Mouse (Mus musculus) kidney, postnatal 36 days (tissue): ENCODE measurements around the gene Gng13.
A peak's percentile ranks its signal among the peaks of the same experiment; 100 is the strongest.
"Not testable (repeated sequence)": the region's sequence is repeated elsewhere in the genome, so short reads cannot be mapped to it uniquely, and the experiment has no call there.

Experiments
- DNase-seq, 2 experiments: peaks; one replicate each; pipeline ENCODE4 v3.0.0; 2021 to 2022; ENCODE audit warnings: mixed read lengths in 2 of 2

Gng13 gene

GRCm38 (mm10) chr17:25735246-25735645 lies 18.3 kb downstream of the Gng13 start:
- DNase-seq: no peak

GRCm38 (mm10) chr17:25735745-25736144 lies 18.8 kb downstream of the Gng13 start, which contains the start of gene Mslnl:
Gene Mslnl (plus strand): TSS chr17:25736042.
- DNase-seq: no peak

DNA sequence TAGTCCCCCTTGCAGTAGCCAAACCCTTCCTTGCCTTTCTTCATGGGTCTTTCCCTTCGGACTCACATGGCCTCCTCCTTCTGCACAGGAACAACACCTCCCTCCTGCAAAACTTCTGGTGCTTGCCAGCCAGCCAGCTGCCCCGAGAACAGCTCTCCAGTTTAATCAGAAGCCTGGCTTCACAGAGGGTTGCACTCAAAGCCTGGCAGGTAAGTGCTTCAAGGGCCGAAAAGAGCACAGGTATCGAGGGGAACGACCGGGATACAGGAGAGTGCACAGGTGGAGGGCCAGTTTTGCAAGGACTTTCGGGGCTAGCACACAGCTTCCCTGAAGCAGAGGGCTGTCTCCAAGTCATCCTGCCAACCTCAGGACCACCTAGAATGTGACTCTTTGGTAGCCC lies 21.9 kb downstream of the Gng13 start:
- no peak for DNase-seq

DNA sequence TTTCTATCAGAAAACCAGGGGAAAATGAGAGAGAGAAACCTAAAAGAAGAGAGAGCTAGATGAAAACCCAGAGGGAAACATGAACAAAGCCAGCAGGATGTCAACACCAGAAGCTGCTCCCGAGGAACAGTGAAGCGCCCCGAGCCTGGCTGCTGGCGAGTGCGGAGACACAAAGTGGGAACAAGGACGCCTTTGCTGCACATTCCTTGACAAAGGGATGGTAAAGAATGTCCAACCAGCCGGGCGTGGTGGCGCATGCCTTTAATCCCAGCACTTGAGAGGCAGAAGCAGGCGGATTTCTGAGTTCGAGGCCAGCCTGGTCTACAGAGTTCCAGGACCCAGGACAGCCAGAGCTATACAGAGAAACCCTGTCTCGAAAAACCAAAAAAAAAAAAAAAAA lies 24.5 kb downstream of the Gng13 start:
- not testable (repeated sequence) for DNase-seq

DNA sequence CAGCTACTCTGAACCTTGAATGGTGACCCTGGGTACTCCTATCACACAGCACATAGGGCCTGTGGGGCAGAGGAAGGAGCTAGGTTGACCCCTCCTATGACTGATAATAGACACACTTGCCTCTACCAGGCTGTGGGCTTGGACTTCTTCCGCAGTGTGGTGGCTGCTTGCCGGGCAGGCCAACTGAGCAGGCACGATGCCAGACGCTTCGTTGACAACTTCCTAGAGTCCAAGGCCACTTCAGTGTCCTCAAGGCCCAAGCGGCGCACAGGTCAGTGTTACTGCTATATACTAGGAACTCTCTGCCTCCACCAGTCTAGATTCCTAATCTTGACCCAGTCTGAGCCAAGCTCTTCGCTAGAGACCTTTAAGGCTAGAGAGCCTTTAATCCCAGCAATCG lies 26.9 kb downstream of the Gng13 start:
- no peak for DNase-seq

DNA sequence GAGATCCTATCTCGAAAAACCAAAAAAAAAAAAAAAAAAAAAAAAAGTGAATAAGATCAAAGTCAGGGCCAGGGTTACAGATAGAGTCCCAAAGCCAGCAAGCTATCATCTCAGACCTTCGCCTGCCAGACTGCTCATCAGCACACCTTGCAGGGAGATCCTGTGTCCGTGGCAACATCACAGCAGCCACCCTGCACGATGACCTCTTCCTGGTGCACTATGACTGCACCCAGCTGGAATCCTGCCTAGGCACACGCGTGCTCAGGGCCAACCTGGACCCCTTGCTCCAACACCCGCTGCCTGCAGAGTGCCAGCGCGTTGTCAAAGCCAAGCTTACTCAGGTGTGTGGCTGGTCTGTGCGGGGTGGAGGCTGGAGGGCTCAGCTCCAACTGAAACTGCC lies 27.3 kb downstream of the Gng13 start:
- DNase-seq: no peak

- no peak for DNase-seq
Measured at GRCm38 (mm10) chr17:25748238-25748637, 31.3 kb downstream of the Gng13 start.

DNA sequence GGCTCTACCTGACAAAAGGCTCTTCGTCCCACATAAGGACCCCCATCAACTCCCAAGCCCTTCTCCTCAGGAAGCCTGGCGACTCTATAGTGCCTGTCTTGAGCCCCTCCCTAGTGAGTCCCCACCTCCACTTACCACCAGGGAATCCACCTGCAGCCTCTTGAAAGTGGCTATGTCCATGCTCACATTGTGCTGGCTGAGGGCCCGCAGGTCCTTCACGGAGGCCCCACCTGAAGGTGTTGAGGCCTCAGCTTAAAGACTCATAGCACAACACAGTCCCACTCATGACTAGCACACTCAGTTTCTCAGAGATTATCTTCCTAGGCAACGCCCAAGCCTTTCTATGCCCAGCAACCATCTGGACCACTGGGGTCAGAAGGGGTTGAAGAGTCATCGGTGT lies 32.3 kb downstream of the Gng13 start:
- no peak for DNase-seq

DNA sequence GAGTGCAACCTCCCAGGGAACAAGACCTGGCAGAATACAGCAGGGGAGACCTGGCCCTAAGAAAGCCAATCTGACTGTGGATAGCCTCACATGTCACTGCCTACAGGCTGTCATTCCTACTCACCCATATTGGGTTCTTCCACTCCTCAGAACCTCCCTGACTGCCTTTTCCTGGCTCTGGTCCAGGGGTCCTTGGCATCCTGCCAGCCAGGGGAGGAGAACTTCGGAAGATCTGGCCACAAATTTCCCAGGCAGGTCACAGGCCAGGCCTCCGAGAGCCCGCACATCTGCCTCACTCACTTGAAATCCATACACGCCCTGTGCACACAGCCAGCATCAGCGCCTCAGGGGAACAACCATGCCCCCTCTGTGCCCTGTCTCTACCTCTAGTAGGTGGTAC lies 34.5 kb downstream of the Gng13 start:
- peak; percentile 30 to 66 for DNase-seq

- no peak for DNase-seq
Measured at GRCm38 (mm10) chr17:25754241-25754640, 37.3 kb downstream of the Gng13 start, which contains the start of gene Msln. Gene Msln (minus strand): TSS chr17:25754378.

DNA sequence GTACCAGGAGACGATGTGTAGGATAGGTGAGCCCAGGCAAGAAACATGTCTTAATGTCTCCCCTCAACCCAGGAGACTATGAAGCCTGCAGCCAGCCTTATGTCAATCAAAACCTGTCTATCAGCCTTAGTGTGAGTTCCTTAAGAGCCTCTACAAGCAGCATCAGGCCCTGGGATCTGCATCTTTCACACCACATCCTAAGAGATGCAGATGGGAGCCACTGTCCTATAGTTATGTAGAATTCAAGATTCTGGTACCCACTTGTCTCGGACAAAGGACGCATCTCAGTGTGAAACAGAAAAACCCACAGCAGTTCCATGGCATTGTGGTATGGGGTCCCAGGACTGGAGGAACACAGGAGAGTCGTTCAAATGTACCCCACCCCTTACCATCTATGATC lies 38.1 kb downstream of the Gng13 start:
- DNase-seq: no peak

- DNase-seq: no peak
Measured at GRCm38 (mm10) chr17:25755627-25756377, 38.8 kb downstream of the Gng13 start.

GRCm38 (mm10) chr17:25756378-25757242 lies 39.6 kb downstream of the Gng13 start:
- no peak for DNase-seq

GRCm38 (mm10) chr17:25757691-25758090 lies 40.7 kb downstream of the Gng13 start:
- no peak for DNase-seq

- DNase-seq: no peak
Measured at GRCm38 (mm10) chr17:25760148-25760547, 43.2 kb downstream of the Gng13 start.

DNA sequence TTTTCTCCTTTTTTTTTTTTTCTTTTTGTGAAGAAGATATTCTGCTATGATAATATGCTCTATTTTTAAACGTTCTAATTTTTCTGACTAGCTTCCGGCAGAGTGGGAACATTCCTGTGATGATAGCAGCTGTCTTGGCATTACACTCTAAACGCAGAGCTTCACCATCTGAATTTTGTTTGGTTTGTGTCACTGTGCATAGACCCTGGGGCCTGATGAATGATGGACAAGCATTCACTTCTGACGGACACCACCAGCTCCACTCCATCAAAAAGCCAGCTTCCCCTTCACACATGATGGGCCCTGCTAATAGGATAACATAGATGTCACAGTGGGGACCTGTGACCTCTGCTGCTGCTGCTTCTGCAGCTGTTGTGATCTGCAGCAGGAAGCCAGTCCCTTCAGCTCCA lies 44.6 kb downstream of the Gng13 start:
- no peak for DNase-seq

DNA sequence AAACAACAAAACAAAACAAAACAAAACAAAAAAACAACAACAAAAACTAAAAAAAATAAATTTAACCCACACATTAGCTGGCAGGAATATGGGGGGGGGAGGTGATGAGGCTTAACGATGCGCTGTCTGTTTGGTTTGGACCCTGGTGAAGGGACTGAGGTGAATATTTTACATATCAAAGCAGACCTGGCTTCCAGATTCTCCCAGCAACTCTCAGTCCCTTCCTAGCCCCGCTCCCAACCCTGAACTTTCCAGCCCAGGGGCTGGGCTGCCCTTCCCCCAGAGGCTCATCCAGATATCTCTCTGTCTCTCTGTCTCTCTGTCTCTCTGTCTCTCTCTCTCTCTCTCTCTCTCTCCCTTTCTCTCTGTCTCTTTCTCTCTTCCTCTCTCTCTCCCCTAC lies 45.6 kb downstream of the Gng13 start:
- DNase-seq: no peak

DNA sequence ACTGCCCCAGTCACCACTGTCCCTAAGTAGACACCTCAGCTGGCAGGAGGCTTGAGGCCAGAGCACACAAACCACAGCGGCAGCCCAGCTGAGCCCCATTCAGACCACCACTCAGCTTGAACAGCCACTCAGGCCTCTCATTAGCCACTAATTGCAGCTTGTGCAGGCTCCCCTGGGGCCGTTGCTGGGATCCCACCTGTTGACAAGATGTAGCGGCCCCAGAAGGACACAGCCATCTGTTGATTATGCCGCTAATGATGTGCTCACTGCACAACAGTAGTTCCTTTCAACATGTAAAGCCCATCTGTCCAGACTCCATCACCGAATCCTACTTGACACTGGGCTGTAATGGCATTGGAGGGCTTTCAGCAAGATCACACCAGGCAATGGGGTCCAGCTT lies 48.9 kb downstream of the Gng13 start:
- no peak for DNase-seq
